Comparison of ENCODE assay signal across 9 mouse cellular contexts in genomic region chr10:127135118-127135836, GRCm38 (mm10). TPM values are rescaled to one million over a fixed set of nuclear protein-coding genes. Genes with fewer than 3 reads are reported as not detected.
DNase-seq lines count a peak whose midpoint lies in the region; ATAC-seq lines count a peak whose summit lies in the region.
"Had no signal": no experiment of that assay in that cellular context is flagged by ENCODE, and none has a peak within 500 bp of the region (broad histone marks: within the 10 kb centered on the region; RNA-seq: fewer than 3 reads in every experiment).

No protein-coding gene starts in this region.

- peak; percentile 57 for ATAC-seq in granulocyte monocyte progenitor cell, adult 5-6 weeks (replicated peaks; ENCODE audit: poor library complexity, severe bottlenecking)
- peak; percentile 71 for ATAC-seq in megakaryocyte progenitor cell, adult 5-6 weeks (replicated peaks; ENCODE audit: poor library complexity)

- peak; percentile 51 to 59 for DNase-seq in spleen, postnatal 36 days (ENCODE audit: low spot score in 2 of 2)
- no peak for DNase-seq in spleen, postnatal 14 days (ENCODE audit: low spot score in 2 of 2)
- DNase-seq in thymus, postnatal 4 days = peak; percentile 60
- DNase-seq in right cerebral cortex, postnatal 25 days = no peak
- DNase-seq in heart, postnatal 4 days = no peak
- no peak for DNase-seq in urinary bladder, postnatal 36 days (ENCODE audit: low spot score in 2 of 2)
- DNase-seq: gastrocnemius, postnatal 14 days had no signal

RNA-seq across cellular contexts. Expression of gene Os9, which starts 14.3 kb away (rescaled TPM):
- total RNA-seq in granulocyte monocyte progenitor cell, adult 5-6 weeks (2014; fragmentation: Nextera tagmentation) = 73.3 and 80.0 TPM in 2 replicates
- total RNA-seq in granulocyte monocyte progenitor cell, adult 5-6 weeks (2017) = 202 and 218 TPM in 2 replicates
- total RNA-seq in megakaryocyte progenitor cell, adult 5-6 weeks (2015) = 40.1 and 43.7 TPM in 2 replicates
- 192 and 207 TPM in 2 replicates for total RNA-seq in megakaryocyte progenitor cell, adult 5-6 weeks (2017)
- total RNA-seq in heart, postnatal 4 days (2021) = 10 to 100 TPM; 33.0 to 35.4 TPM

RNA-seq across cellular contexts. Expression of gene B4galnt1, which starts 29.7 kb away (rescaled TPM):
- total RNA-seq in granulocyte monocyte progenitor cell, adult 5-6 weeks (2014; fragmentation: Nextera tagmentation) = 288 and 308 TPM in 2 replicates
- total RNA-seq in granulocyte monocyte progenitor cell, adult 5-6 weeks (2017) = 141 and 161 TPM in 2 replicates
- total RNA-seq in megakaryocyte progenitor cell, adult 5-6 weeks (2015) = 212 and 219 TPM in 2 replicates
- total RNA-seq in megakaryocyte progenitor cell, adult 5-6 weeks (2017) = 122 and 139 TPM in 2 replicates
- total RNA-seq in heart, postnatal 4 days (2021) = 1 to 10 TPM; 2.2 to 2.7 TPM

RNA-seq across cellular contexts. Expression of gene Slc26a10, which starts 45.2 kb away (rescaled TPM):
- total RNA-seq in granulocyte monocyte progenitor cell, adult 5-6 weeks (2014; fragmentation: Nextera tagmentation) = 0.15 TPM in 1 of 2 replicates, not detected in the other
- 0.26 and 0.88 TPM in 2 replicates for total RNA-seq in granulocyte monocyte progenitor cell, adult 5-6 weeks (2017)
- not detected in 2 replicates for total RNA-seq in megakaryocyte progenitor cell, adult 5-6 weeks (2015)
- total RNA-seq in megakaryocyte progenitor cell, adult 5-6 weeks (2017) = 0.84 and 0.87 TPM in 2 replicates
- 10 to 100 TPM; 25.7 to 31.8 TPM for total RNA-seq in heart, postnatal 4 days (2021)

RNA-seq across cellular contexts. Expression of gene Arhgef25, which starts 54.6 kb away (rescaled TPM):
- 3.2 TPM in 1 of 2 replicates, not detected in the other for total RNA-seq in granulocyte monocyte progenitor cell, adult 5-6 weeks (2014; fragmentation: Nextera tagmentation)
- total RNA-seq in granulocyte monocyte progenitor cell, adult 5-6 weeks (2017) = 0.15 and 0.95 TPM in 2 replicates
- total RNA-seq in megakaryocyte progenitor cell, adult 5-6 weeks (2015) = 1.7 and 3.1 TPM in 2 replicates
- total RNA-seq in megakaryocyte progenitor cell, adult 5-6 weeks (2017) = 3.0 and 5.3 TPM in 2 replicates
- total RNA-seq in heart, postnatal 4 days (2021) = 10 to 100 TPM; 19.9 to 21.0 TPM

Comparison
In these comparisons a context has a peak if more than half of its experiments do, and no peak if none do; other contexts are left out.
1. DNase-seq: peak in spleen, postnatal 36 days (2 of 2) and thymus, postnatal 4 days (single experiment); none in spleen, postnatal 14 days (0 of 2), right cerebral cortex, postnatal 25 days (single experiment), heart, postnatal 4 days (single experiment) and urinary bladder, postnatal 36 days (0 of 2).
2. RNA of gene B4galnt1, which starts 29.7 kb away (total RNA-seq): 141 to 308 TPM in granulocyte monocyte progenitor cell, adult 5-6 weeks and 122 to 219 TPM in megakaryocyte progenitor cell, adult 5-6 weeks; 2.2 to 2.7 TPM in heart, postnatal 4 days; every median in the first group is over 10 times any median in the second.
3. RNA of gene Slc26a10, which starts 45.2 kb away (total RNA-seq): 25.7 to 31.8 TPM in heart, postnatal 4 days; 0.15 to 0.88 TPM in granulocyte monocyte progenitor cell, adult 5-6 weeks and 0.84 to 0.87 TPM in megakaryocyte progenitor cell, adult 5-6 weeks; every median in the first group is over 10 times any median in the second.